Mouse (Mus musculus) kidney, postnatal 0 days (tissue): Measurements from ENCODE around the gene Slc4a5. TPM values are rescaled to one million over a fixed set of nuclear protein-coding genes. Genes with fewer than 3 reads are reported as not detected.

Experiments used
- ATAC-seq: fragments of 200-750 bp; cut with Nextera tagmentation; replicated peaks from 2 replicates; pipeline ENCODE4 v1.8.0; 2017; ENCODE audit warnings: low read depth, moderate number of reproducible peaks, moderate TSS enrichment, moderate library complexity; ENCODE audit not compliant: low FRiP score
- DNase-seq: peaks from one replicate; pipeline ENCODE4 v3.0.0-alpha.2; 2016; ENCODE audit warnings: low spot score
- H3K27ac ChIP-seq: fragments of 300-500 bp; sonication (generic); 2 replicates; pipeline ENCODE4 v1.5.1; 2014; ENCODE audit warnings: mild to moderate bottlenecking
- H3K27me3 ChIP-seq: fragments of 300-500 bp; sonication (generic); 2 replicates; pipeline ENCODE4 v1.6.1; 2014; ENCODE audit warnings: low read length, mixed read lengths; ENCODE audit not compliant: insufficient read depth
- H3K36me3 ChIP-seq: fragments of 300-500 bp; sonication (generic); 2 replicates; pipeline ENCODE4 v1.6.1; 2014; ENCODE audit warnings: low read length, mixed read lengths; ENCODE audit not compliant: insufficient read depth
- H3K4me1 ChIP-seq: fragments of 300-500 bp; sonication (generic); replicated peaks from 2 replicates; pipeline ENCODE4 v1.6.1; 2014; ENCODE audit warnings: antibody characterized with exemption, low read length, mixed read lengths; ENCODE audit not compliant: insufficient read depth
- H3K4me2 ChIP-seq: fragments of 300-500 bp; sonication (generic); 2 replicates; pipeline ENCODE4 v1.6.1; 2014; ENCODE audit warnings: mild to moderate bottlenecking, low read length, moderate library complexity, mixed read lengths
- H3K4me3 ChIP-seq: fragments of 300-500 bp; sonication (generic); replicated peaks from 2 replicates; pipeline ENCODE4 v1.5.1; 2014; ENCODE audit warnings: low read depth, low read length
- H3K9ac ChIP-seq: fragments of 300-500 bp; sonication (generic); 2 replicates; pipeline ENCODE4 v1.6.1; 2014; ENCODE audit warnings: low read depth, low read length
- H3K9me3 ChIP-seq: fragments of 300-500 bp; sonication (generic); replicated peaks from 2 replicates; pipeline ENCODE4 v1.6.1; 2016; ENCODE audit warnings: low read length, inconsistent platforms, mixed read lengths
- CTCF ChIP-seq: IDR thresholded peaks from 2 replicates; pipeline ENCODE4 v1.5.1; 2016; ENCODE audit warnings: antibody characterized with exemption, low read depth, mild to moderate bottlenecking, moderate library complexity
- WGBS: fragments of 180-500 bp; shearing (Covaris S2); extraction: QIAGEN DNeasy Blood & Tissue Kit; methylation state at CpG from one replicate; pipeline ENCODE4 v1.1.7; 2014; 5-methylcytosine and 5-hydroxymethylcytosine counted together
- polyA plus RNA-seq: library from polyadenylated mRNA; unstranded; fragments of >200 nt; fragmentation: Nextera tagmentation; extraction: Ambion mirVana; gene quantifications from 2 replicates; pipeline ENCODE4 v1.2.1, GENCODE M21; 2015

Slc4a5 gene
- polyA plus RNA-seq, 1 experiment from 2014 or later, result 0.86 TPM

DNA sequence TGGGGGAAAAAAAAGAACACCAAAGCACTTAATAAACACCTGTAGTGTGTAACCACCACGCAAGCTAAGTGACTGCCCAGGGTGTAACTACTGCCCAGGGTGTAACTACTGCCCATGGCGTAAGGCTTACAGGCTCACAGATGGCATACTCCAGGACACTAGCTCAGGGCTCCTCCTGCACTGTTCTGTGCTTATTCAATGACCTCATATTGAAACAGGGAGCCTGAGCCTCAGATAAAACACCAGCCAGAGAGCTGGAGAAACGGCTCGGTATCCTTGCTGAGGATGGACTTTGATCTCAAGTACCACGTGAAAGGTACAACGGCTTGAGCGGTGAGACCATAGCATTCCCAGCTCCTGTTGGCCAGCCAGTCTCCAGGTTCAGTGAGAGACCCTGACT lies 92.4 kb downstream of the Slc4a5 start:
- WGBS, result 91% methylated on average over 7 of the region's 7 CpGs
- Histone ChIP-seq H3K27ac (no peak overlapping the region), H3K4me3 (no peak overlapping the region), H3K4me2 (no peak overlapping the region), H3K27me3 (no peaks in the 10 kb centered on the region), H3K36me3 (0 out of 2 replicates have a peak, but pooled peaks cover 2% of the 10 kb centered on the region), H3K9ac (no peak overlapping the region), H3K9me3 (no peaks in the 10 kb centered on the region), H3K4me1 (no peaks in the 10 kb centered on the region; the same call in 1 of the 2 replicates)
- no peak for TF ChIP-seq CTCF
- ATAC-seq (no peak), DNase-seq (no peak)

- ATAC-seq, result no peak
- H3K27me3 ChIP-seq, result no peaks in the 10 kb centered on the region
- no peak overlapping the region for H3K27ac ChIP-seq
- TF ChIP-seq CTCF, result no peak
- H3K4me3 ChIP-seq, result no peak overlapping the region
- H3K9me3 ChIP-seq, result no peaks in the 10 kb centered on the region
- DNase-seq, result no peak
- WGBS, result 90% methylated on average over 8 of the region's 8 CpGs
- H3K4me2 ChIP-seq, result no peak overlapping the region
- 0 out of 2 replicates have a peak, but pooled peaks cover 2% of the 10 kb centered on the region for H3K36me3 ChIP-seq
- no peaks in the 10 kb centered on the region; the same call in 1 of the 2 replicates for H3K4me1 ChIP-seq
- no peak overlapping the region for H3K9ac ChIP-seq
Observed at GRCm38 (mm10) chr6:83312514-83312913, 92.9 kb downstream of the Slc4a5 start.

DNA sequence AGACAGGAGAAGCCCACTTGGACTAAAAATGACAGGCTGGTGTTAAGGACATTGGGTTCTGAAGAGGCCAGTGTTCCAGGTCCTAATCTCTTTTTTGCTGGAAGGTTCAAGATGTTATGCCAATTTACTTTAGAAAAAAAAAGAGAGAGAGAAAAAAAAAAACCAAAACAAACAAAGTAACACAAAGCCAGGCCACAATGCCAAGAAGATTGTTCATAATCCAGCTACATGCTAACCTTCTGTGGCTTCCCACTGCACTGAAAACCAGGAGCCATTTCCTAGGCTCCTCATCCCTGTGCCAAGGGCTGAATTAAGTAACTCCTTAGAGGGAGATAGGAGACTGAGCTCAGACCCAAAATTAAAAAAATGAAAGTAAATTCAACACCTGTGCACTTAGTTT lies 95.7 kb downstream of the Slc4a5 start:
- ATAC-seq (no peak), DNase-seq (no peak)
- Histone ChIP-seq H3K27me3 (no peaks in the 10 kb centered on the region), H3K4me3 (no peak overlapping the region), H3K4me2 (no peak overlapping the region), H3K9ac (no peak overlapping the region), H3K27ac (no peak overlapping the region), H3K36me3 (0 out of 2 replicates have a peak, but pooled peaks cover 2% of the 10 kb centered on the region), H3K4me1 (no peaks in the 10 kb centered on the region; the same call in 1 of the 2 replicates), H3K9me3 (no peaks in the 10 kb centered on the region)
- TF ChIP-seq CTCF, result no peak

GRCm38 (mm10) chr6:83316022-83316421 lies 96.4 kb downstream of the Slc4a5 start:
- Histone ChIP-seq H3K36me3 (0 out of 2 replicates have a peak, but pooled peaks cover 2% of the 10 kb centered on the region), H3K27me3 (no peaks in the 10 kb centered on the region), H3K27ac (no peak overlapping the region), H3K4me2 (peak overlapping the region; percentile 98), H3K9me3 (no peaks in the 10 kb centered on the region), H3K9ac (no peak overlapping the region), H3K4me3 (no peak overlapping the region), H3K4me1 (no peaks in the 10 kb centered on the region; the same call in 1 of the 2 replicates)
- ATAC-seq (no peak), DNase-seq (peak; percentile 68)
- no peak for TF ChIP-seq CTCF
- 1% methylated on average over 10 of the region's 10 CpGs for WGBS

DNA sequence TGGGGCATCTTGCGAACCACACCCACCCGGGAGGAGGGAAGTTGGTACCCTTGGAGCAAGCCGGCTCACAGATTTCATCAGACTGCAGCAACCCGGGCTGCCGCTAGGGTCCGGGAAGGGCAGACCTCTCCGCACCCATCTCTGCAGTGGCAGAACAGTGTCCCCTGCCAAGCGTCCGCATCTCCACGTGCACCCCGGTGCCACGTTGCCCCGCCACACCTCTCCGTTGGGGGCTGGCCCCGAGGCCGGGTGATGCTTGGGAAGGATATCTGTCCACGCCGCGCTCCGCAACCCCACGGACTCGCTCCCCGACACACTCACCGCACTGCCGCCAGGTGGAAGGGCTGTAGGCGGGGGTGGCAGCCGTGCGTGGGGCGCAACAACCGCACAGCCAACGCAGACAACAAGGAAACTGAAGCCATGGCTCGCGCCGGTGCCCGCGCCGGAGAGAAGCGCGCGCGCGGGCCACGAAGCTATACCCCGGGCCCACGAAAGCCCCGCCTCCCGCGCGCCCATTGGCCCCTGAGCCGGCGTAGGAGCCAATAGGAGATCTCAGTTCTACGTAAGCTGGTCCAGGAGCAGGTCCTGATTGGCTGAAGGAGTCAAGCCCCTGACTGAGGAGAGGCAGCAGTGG lies 97.6 kb downstream of the Slc4a5 start:
- Histone ChIP-seq H3K4me3 (peak overlapping the region; percentile 81), H3K27ac (peak overlapping the region; percentile 42; the same call in 1 of the 2 replicates), H3K4me2 (peak overlapping the region; percentile 98), H3K4me1 (no peaks in the 10 kb centered on the region; the same call in 1 of the 2 replicates), H3K9me3 (no peaks in the 10 kb centered on the region), H3K36me3 (no peaks in the 10 kb centered on the region), H3K27me3 (no peaks in the 10 kb centered on the region), H3K9ac (peak overlapping the region; percentile 67)
- 0% methylated on average over 52 of the region's 52 CpGs for WGBS
- DNase-seq, result peak; percentile 96
- TF ChIP-seq CTCF, result peak; percentile 72
- peak; percentile 97 for ATAC-seq

DNA sequence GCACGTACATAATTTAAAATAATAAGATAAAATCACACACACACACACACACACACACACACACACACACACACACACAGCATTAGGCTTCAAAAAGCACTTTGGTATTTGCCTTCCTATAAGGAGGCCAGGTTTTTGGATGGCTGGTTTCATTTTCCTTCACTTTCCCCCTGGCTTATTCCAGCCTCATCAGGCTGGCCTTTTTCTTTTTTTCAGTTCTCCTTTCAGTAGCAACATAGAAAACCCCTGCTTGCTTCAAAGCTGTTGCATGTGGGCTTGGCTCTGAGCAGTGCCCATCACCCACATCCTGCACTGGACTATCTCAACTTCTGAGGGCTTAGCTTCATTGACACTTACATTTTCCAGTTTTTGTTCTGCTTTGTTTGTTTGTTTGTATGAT lies 102.3 kb downstream of the Slc4a5 start:
- no peak for DNase-seq
- Histone ChIP-seq H3K9me3 (no peaks in the 10 kb centered on the region), H3K4me1 (peaks cover 6% of the 10 kb centered on the region; the same call in 1 of the 2 replicates), H3K4me2 (no peak overlapping the region), H3K4me3 (no peak overlapping the region), H3K27me3 (no peaks in the 10 kb centered on the region), H3K9ac (no peak overlapping the region), H3K36me3 (no peaks in the 10 kb centered on the region), H3K27ac (no peak overlapping the region)
- ATAC-seq, result no peak
- no peak for TF ChIP-seq CTCF
- 44% methylated on average over 1 of the region's 1 CpGs for WGBS

- Histone ChIP-seq H3K27ac (no peak overlapping the region), H3K4me3 (no peak overlapping the region), H3K4me2 (no peak overlapping the region), H3K36me3 (no peaks in the 10 kb centered on the region), H3K27me3 (no peaks in the 10 kb centered on the region), H3K9me3 (no peaks in the 10 kb centered on the region), H3K9ac (no peak overlapping the region), H3K4me1 (peaks cover 8% of the 10 kb centered on the region; the same call in 1 of the 2 replicates)
- TF ChIP-seq CTCF, result no peak
- 69% methylated on average over 2 of the region's 2 CpGs for WGBS
- DNase-seq (no peak), ATAC-seq (no peak)
Observed at GRCm38 (mm10) chr6:83322794-83323193, 103.2 kb downstream of the Slc4a5 start.
